Mouse (Mus musculus): Measurements from ENCODE around the gene Myo15. TPM values are rescaled to one million over a fixed set of nuclear protein-coding genes. Genes with fewer than 3 reads are reported as not detected.
"Not testable (repeated sequence)": the region's sequence is repeated elsewhere in the genome, so short reads cannot be mapped to it uniquely, and the experiment has no call there.

Gene Myo15
- polyA plus RNA-seq (2012; ENCODE audit: insufficient read depth, insufficient read length, missing spikeins) = not detected in 2 replicates

DNA sequence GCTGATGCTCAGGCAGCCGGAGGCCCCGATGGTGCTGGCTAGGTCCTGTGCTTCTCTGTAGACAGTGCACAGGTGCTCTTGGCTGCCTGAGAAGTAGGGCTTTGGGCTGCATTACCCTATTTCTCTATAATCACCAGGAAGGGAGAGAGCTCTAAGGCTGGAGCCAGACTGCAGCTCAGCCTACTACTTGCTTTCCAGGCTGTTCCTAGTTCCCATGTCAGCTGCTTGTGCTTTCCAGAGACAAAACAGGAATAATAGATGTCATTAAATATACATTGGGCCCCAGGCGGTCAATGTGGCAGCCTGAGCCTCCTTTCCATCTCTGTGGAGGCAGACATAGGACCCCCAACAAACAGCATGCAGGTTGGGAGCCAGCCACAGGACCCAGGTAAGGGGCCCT is at the start of gene Myo15:
Gene Myo15 (plus strand): TSS at position 301 of the 400 bp plus-strand sequence.
- H3K4me1 ChIP-seq (ENCODE audit: control insufficient read depth, insufficient read depth, insufficient read length, low read length) = no peaks in the 10 kb centered on the region

DNA sequence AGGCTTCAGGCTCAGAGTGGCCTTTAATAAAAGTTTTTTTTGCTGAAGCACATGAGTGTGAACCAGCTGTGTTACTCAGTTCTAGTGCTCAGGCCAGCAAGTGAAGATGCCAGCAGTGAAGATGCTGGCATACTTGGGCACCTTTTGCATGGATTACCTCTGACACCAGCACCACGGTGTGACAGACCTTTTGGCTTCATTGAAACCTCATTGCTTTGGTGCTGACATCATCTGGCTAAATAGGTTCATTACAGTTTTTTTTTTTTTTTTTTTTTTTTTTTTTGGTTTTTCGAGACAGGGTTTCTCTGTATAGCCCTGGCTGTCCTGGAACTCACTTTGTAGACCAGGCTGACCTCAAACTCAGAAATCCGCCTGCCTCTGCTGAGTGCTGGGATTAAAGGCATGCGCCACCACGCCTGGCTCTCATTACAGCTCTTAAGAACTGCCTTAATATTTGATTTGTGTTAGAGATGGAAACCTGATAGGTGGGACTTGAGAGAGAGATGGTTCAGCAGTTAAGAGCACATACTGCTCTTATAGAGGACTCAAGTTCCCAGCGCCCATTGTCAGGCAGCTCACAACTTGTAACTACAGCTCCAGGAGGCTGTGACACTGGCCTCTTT is 47.0 kb upstream of the Myo15 start:
- no peak overlapping the region for H3K27ac ChIP-seq (replicated peaks; ENCODE audit: low read depth, low read length)
- H3K4me3 ChIP-seq (ENCODE audit: insufficient read depth, low read depth, low read length) = no peak overlapping the region
- no peaks in the 10 kb centered on the region for H3K4me1 ChIP-seq (ENCODE audit: control insufficient read depth, insufficient read depth, insufficient read length, low read length)

More for the DNA sequence above, at the start of gene Myo15:
- Histone ChIP-seq H3K4me3 (ENCODE audit: insufficient read depth, low read depth, low read length) (no peak within 1 kb of the TSS), H3K27ac (replicated peaks; ENCODE audit: low read depth, low read length) (no peak within 1 kb of the TSS)

DNA sequence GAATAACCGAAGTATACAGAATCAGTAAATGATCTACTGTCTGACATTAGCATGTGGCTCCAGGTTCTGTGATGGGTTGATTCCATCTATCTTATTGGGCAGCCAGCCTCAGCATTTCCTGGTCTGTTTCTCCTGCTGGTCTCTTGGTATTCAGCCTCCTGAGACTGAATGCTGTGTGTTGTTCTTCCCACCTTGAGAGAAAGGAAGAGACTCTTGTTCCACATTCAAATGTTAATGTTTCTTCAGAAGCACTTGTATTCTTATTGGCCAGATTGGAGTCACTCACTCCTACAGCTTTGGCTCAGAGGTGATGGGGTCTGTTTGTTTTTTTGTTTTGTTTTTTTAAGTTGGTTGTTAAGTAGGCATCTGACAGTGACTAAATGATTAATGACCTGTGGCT is 46.1 kb upstream of the Myo15 start:
- no peak overlapping the region for H3K4me3 ChIP-seq (ENCODE audit: insufficient read depth, low read depth, low read length)
- no peak overlapping the region for H3K27ac ChIP-seq (replicated peaks; ENCODE audit: low read depth, low read length)
- no peaks in the 10 kb centered on the region for H3K4me1 ChIP-seq (ENCODE audit: control insufficient read depth, insufficient read depth, insufficient read length, low read length)

DNA sequence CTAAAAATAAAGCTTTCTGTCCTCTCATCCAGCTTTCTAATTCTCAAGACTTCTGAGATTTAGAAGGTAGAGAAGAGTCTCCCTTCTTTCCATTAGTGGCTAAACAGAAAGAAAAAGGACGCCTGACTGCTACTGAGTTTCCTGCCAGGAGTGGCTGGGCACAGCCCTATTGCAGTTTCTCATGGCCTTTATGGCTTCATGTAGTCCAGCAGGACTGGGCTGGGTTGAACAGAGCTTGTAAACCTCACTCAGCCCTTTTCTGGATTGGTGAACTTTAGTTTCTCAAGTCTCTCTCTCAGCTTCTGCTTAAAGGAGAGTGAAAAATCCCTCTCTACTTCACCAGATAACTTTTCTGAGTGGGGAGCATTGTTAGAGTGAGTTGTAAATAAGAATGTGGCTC is 42.7 kb upstream of the Myo15 start:
- Histone ChIP-seq H3K4me3 (ENCODE audit: insufficient read depth, low read depth, low read length) (no peak overlapping the region), H3K4me1 (ENCODE audit: control insufficient read depth, insufficient read depth, insufficient read length, low read length) (no peaks in the 10 kb centered on the region)

DNA sequence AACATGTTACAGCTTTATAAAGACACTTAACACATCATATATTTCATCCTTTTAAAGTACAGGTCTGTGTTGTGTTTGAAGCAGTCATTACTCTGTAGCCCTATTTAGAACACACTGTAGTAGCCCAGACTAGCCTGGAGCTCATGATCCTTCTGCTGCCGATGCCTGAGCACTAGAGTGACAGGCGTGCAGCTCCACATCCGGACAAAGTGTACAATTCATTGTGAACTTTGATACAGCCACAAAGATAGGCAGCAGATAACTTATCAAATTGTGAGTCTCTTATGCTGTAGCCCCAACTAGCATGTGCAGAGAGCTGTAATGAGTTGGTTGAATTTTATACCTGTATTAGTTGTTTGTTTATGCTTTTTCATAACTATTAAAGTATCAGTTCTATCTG is 41.5 kb upstream of the Myo15 start:
- Histone ChIP-seq H3K4me1 (ENCODE audit: control insufficient read depth, insufficient read depth, insufficient read length, low read length) (no peaks in the 10 kb centered on the region), H3K4me3 (ENCODE audit: insufficient read depth, low read depth, low read length) (no peak overlapping the region), H3K27ac (replicated peaks; ENCODE audit: low read depth, low read length) (no peak overlapping the region)

More for the DNA sequence above, 42.7 kb upstream of the Myo15 start:
- H3K27ac ChIP-seq (replicated peaks; ENCODE audit: low read depth, low read length) = no peak overlapping the region

DNA sequence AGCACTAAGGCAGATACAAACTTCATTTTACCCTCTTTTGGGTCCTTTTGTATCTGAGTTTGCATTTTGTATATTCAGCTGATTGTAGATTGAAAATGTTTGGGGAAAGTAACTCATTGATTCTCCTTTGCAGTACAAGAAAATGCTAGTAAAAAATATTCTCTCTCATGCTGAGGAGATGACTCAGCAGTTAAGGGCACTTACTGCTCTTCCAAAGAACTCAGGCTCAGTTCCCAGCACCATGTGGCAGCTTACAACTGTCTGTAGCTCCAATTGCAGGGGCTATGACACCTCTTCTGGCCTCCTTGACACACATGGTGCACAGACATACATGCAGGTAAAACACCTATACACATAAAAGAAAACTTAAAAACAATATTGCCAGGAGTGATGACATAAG is 35.6 kb upstream of the Myo15 start:
- no peak overlapping the region for H3K27ac ChIP-seq (replicated peaks; ENCODE audit: low read depth, low read length)
- H3K4me1 ChIP-seq (ENCODE audit: control insufficient read depth, insufficient read depth, insufficient read length, low read length) = no peaks in the 10 kb centered on the region
- no peak overlapping the region for H3K4me3 ChIP-seq (ENCODE audit: insufficient read depth, low read depth, low read length)

DNA sequence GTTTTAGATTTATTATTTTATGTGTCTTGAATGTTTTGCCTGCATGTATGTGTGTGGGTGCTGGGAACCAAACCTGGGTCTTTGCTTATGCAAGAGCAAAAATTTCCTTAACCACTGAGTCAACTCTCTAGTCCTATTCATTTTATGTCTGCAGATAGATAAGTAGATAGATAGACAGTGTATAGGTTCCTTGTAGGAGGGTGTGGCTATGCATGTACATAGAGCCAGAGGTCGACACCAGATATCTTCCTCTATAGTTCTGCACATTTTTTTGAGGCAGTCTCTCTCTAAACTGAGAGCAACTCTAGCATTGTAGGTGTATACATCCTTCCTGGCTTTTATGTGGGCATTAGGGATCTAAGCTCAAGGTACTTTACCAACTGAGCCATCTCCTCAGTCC is 34.0 kb upstream of the Myo15 start:
- H3K4me3 ChIP-seq (ENCODE audit: insufficient read depth, low read depth, low read length) = no peak overlapping the region
- no peak overlapping the region for H3K27ac ChIP-seq (replicated peaks; ENCODE audit: low read depth, low read length)
- no peaks in the 10 kb centered on the region for H3K4me1 ChIP-seq (ENCODE audit: control insufficient read depth, insufficient read depth, insufficient read length, low read length)

DNA sequence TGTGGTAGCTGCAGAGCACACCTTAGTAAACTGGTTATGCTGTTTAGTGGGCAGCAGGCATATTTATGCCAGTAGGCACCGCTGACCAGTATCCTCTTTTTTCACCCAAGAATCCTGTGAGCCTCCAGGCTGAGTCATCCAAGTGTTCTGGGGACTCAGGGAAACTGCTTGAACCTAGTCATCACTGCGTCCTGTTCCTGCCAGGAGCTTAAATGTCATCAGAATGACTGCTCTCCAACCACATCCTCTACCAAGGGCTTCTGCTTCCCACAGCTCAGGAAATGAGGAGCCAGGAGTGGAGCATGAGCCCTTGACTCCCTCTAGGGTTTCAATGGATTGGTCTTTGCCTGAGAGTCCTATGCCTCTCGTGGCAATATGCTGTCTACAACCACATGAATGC is 32.5 kb upstream of the Myo15 start:
- Histone ChIP-seq H3K4me3 (ENCODE audit: insufficient read depth, low read depth, low read length) (no peak overlapping the region), H3K27ac (replicated peaks; ENCODE audit: low read depth, low read length) (no peak overlapping the region), H3K4me1 (ENCODE audit: control insufficient read depth, insufficient read depth, insufficient read length, low read length) (no peaks in the 10 kb centered on the region)

DNA sequence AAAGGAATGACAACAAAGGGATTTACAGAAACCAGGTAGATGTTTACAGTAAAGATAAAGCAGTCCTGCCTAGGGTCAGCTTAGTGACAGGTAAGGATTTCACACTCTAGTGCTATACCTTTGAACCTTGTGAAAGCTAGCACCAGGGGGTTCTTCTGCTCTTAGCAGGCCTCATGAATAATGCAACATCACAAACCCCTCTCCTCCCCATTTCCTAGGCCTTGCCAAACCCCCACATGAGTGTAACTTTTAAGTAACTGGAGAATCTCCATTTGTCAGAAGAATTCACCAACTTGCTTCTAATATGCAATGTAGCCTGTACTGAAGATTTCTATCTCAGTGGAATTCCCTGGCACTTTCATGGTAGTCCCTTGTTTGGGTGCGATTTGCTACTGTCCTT is 29.5 kb upstream of the Myo15 start:
- not testable (repeated sequence) for H3K4me1 ChIP-seq (ENCODE audit: control insufficient read depth, insufficient read depth, insufficient read length, low read length); H3K4me3 ChIP-seq (ENCODE audit: insufficient read depth, low read depth, low read length); H3K27ac ChIP-seq (replicated peaks; ENCODE audit: low read depth, low read length)

DNA sequence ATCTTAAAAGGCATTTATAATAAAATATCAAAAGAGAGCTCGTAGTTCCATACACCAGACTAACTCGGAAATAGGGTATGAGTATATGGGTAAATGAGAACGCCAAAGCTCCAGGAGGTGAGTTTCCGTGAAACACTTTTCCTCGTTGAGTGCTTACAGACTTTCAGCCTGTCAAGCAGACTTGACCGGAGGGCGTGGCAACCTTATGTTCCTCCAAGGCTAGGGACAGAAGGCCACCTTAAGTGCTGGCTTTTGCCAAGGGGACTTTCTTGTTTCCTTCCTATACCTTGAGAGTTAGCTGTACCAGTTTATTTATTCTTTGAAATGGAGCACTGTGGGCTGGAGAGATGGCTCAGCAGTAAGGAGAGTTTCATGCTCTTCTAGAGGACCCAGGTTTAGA is 29.0 kb upstream of the Myo15 start:
- H3K4me3 ChIP-seq (ENCODE audit: insufficient read depth, low read depth, low read length) = no peak overlapping the region
- no peak overlapping the region for H3K27ac ChIP-seq (replicated peaks; ENCODE audit: low read depth, low read length)

DNA sequence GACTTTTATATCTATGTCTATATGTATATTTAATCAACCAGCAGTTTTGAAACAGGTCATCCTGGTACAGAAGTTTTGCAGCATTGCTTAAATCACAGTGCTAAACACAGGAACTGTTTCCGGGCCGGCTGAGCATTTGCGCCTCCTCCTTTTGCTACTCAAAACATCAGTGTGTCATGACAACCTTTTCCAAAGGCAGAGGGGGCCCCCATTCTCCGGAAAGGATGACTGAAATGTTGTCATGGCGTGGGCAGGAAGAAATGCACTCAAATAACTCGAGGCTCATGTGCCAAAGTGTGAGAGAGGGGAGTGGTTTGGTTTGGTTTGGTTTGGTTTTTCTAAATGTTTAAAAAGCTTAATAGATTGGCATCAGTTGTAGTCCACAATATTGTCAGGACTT is 26.2 kb upstream of the Myo15 start:
- Histone ChIP-seq H3K4me1 (ENCODE audit: control insufficient read depth, insufficient read depth, insufficient read length, low read length) (no peaks in the 10 kb centered on the region), H3K27ac (replicated peaks; ENCODE audit: low read depth, low read length) (no peak overlapping the region), H3K4me3 (ENCODE audit: insufficient read depth, low read depth, low read length) (no peak overlapping the region)

More for the DNA sequence above, 29.0 kb upstream of the Myo15 start:
- H3K4me1 ChIP-seq (ENCODE audit: control insufficient read depth, insufficient read depth, insufficient read length, low read length) = no peaks in the 10 kb centered on the region

DNA sequence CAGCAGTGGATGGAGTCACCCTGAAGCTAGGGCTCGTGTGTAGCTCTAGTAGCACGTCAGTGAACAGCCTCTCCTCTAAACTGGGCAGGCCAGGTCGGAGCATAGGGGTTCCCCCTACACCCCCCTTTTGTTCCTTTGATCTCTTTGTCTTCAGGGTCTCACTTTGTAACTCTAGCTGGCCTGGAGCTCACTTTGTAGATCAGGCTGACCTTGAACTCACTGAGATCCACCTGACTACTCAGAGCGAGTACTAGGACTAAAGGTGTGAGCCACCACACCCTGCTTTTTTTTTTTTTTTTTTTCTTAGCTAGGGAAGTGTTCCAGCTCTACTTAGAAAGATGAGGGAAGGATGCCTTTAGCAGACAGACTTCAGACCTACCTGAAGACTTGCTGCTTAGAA is 25.1 kb upstream of the Myo15 start:
- no peak overlapping the region for H3K4me3 ChIP-seq (ENCODE audit: insufficient read depth, low read depth, low read length)
- no peaks in the 10 kb centered on the region for H3K4me1 ChIP-seq (ENCODE audit: control insufficient read depth, insufficient read depth, insufficient read length, low read length)
- H3K27ac ChIP-seq (replicated peaks; ENCODE audit: low read depth, low read length) = no peak overlapping the region

DNA sequence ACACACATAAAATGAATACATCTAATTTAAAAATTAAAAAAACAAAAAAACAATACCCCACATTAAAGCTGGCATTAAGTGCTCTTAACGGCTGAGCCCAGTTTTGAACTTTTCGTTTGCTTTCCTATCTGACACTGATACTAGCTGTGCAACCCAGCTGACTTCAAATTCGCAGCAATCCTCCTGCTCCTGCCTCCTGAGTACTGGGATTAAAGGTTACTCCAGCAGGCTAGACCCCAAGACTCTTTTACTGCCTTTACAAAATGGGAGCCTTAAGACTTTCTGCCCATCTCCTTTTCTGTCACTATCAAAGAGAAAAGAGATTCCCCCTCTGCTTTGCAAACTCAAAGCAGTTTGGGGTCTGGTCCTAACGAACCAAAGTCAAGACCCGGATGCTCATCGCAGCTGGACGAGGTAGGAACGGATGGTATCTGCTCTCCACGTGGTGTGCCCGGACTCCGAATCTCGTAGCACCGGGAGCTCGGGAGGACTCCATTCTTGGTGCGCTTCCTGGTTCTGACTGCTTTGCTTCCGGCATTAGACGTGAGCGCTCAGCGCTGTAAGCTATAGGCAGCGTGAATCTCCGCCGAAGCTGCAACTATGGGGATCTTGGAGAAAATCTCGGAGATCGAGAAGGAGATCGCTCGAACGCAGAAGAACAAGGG is 14.9 kb upstream of the Myo15 start, which contains the start of gene Drg2:
Gene Drg2 (plus strand): TSS at position 512 of the 665 bp plus-strand sequence.
- H3K4me1 ChIP-seq (ENCODE audit: control insufficient read depth, insufficient read depth, insufficient read length, low read length) = no peaks in the 10 kb centered on the region; the same call in 1 of the 2 replicates
- peak within 1 kb of the TSS; percentile 82 for H3K4me3 ChIP-seq (ENCODE audit: insufficient read depth, low read depth, low read length)
- H3K27ac ChIP-seq (replicated peaks; ENCODE audit: low read depth, low read length) = peak within 1 kb of the TSS; percentile 33; the same call in 1 of the 2 replicates

DNA sequence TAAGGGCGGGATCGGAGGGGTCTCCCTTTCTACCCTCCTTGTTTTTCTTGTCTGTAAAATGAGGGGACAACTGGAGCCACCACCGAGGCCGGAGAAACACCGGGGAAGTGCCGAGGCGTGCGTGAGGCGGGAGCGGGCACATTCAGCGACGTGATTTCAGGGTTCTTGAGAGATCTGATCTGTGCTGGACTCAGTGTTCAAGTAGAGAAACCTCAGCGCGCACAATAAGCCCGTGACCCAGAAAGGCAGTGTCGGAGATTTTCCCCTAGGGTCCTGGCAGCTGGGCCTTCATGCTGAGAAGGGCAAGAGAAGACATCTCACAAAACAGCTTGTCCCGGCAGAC is 14.4 kb upstream of the Myo15 start:
- H3K27ac ChIP-seq (replicated peaks; ENCODE audit: low read depth, low read length) = peak overlapping the region; percentile 33; the same call in 1 of the 2 replicates
- peak overlapping the region; percentile 82 for H3K4me3 ChIP-seq (ENCODE audit: insufficient read depth, low read depth, low read length)
- H3K4me1 ChIP-seq (ENCODE audit: control insufficient read depth, insufficient read depth, insufficient read length, low read length) = no peaks in the 10 kb centered on the region; the same call in 1 of the 2 replicates

DNA sequence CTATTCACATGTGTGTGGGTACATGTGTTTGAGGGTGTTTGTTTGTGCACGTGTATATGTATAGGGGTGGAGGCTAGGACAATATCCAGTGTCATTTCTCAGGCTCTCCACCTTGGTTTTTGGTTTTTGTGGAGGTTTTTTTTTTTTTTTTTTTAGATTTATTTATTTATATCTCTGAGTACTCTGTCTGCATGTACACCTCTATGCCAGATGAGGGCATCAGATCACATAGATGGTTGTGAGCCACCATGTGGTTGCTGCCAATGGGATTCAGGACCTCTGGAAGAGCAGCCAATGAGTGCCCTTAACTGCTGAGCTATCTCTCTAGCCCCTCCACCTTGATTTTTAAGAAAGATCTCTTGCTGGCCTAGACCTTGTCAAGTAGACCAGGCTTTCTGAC is 11.2 kb upstream of the Myo15 start:
- no peaks in the 10 kb centered on the region; the same call in 1 of the 2 replicates for H3K4me1 ChIP-seq (ENCODE audit: control insufficient read depth, insufficient read depth, insufficient read length, low read length)
- no peak overlapping the region for H3K27ac ChIP-seq (replicated peaks; ENCODE audit: low read depth, low read length)
- H3K4me3 ChIP-seq (ENCODE audit: insufficient read depth, low read depth, low read length) = no peak overlapping the region

DNA sequence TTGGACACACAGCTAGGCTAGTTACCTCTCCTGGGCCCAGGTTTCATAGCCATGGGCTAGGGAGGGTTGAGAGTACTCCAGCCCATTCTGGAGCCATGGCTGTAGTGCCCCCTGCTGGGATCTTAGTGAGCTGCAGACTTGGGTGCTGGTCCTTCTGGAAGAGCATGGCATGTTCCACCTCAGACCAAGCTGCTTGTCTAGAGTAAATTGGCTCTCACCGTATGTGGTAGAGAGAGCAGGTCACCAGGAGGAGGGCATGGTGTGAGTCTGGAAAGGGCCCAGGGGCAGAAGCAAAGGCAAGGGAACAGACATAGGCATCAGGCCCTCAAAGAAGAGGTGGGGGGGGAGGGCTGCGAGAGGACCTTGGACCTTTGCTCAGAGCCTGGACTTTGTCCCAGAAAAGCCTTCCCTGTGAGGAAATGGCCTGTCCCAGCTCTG is 3.2 kb upstream of the Myo15 start:
- H3K27ac ChIP-seq (replicated peaks; ENCODE audit: low read depth, low read length) = no peak overlapping the region
- H3K4me1 ChIP-seq (ENCODE audit: control insufficient read depth, insufficient read depth, insufficient read length, low read length) = no peaks in the 10 kb centered on the region
- no peak overlapping the region for H3K4me3 ChIP-seq (ENCODE audit: insufficient read depth, low read depth, low read length)
